Mouse (Mus musculus) hindbrain, embryonic 16.5 days (tissue): ENCODE measurements at regions not wholly inside any gene's neighbourhood (a gene's known extent, or its start where the extent isn't known, plus 50 kb on each side); places are given as distances from the start of the nearest gene placed in this dataset.
A peak's percentile ranks its signal among the peaks of the same experiment; 100 is the strongest.

Source experiments
- ATAC-seq: fragments of 200-750 bp; cut with Nextera tagmentation; 2 replicates; pipeline ENCODE4 v1.8.0; 2017; ENCODE audit warnings: moderate TSS enrichment, moderate library complexity
- H3K27ac ChIP-seq: fragments of 300-500 bp; sonication (generic); 2 replicates; pipeline ENCODE4 v1.5.1; 2014; ENCODE audit warnings: low read depth, mild to moderate bottlenecking, control low read depth, low read length, moderate library complexity
- H3K27me3 ChIP-seq: fragments of 300-500 bp; sonication (generic); replicated peaks from 2 replicates; pipeline ENCODE4 v1.6.1; 2014; ENCODE audit warnings: low read length; ENCODE audit not compliant: control insufficient read depth, insufficient read depth
- H3K36me3 ChIP-seq: fragments of 300-500 bp; sonication (generic); 2 replicates; pipeline ENCODE4 v1.6.1; 2014; ENCODE audit warnings: mild to moderate bottlenecking, low read length, moderate library complexity, mixed read lengths; ENCODE audit not compliant: control insufficient read depth, insufficient read depth
- H3K4me1 ChIP-seq: fragments of 300-500 bp; sonication (generic); 2 replicates; pipeline ENCODE4 v1.6.1; 2014; ENCODE audit warnings: low read depth, low read length; ENCODE audit not compliant: control insufficient read depth, insufficient read depth
- H3K4me2 ChIP-seq: fragments of 300-500 bp; sonication (generic); 2 replicates; pipeline ENCODE4 v1.6.1; 2014; ENCODE audit warnings: mild to moderate bottlenecking, low read length, control low read depth, moderate library complexity
- H3K4me3 ChIP-seq: fragments of 300-500 bp; sonication (generic); 2 replicates; pipeline ENCODE4 v1.5.1; 2014; ENCODE audit warnings: mild to moderate bottlenecking, low read length, control low read depth, moderate library complexity
- H3K9ac ChIP-seq: fragments of 300-500 bp; sonication (generic); 2 replicates; pipeline ENCODE4 v1.6.1; 2014; ENCODE audit warnings: low read depth, mild to moderate bottlenecking, control low read depth, low read length, moderate library complexity
- H3K9me3 ChIP-seq: fragments of 300-500 bp; sonication (generic); 2 replicates; pipeline ENCODE4 v1.6.1; 2014; ENCODE audit warnings: mild to moderate bottlenecking, low read length, moderate library complexity; ENCODE audit not compliant: control insufficient read depth
- WGBS: fragments of 180-500 bp; shearing (Covaris S2); extraction: QIAGEN DNeasy Blood & Tissue Kit; methylation state at CpG from one replicate; pipeline ENCODE4 v1.1.7; 2014; 5-methylcytosine and 5-hydroxymethylcytosine counted together

DNA sequence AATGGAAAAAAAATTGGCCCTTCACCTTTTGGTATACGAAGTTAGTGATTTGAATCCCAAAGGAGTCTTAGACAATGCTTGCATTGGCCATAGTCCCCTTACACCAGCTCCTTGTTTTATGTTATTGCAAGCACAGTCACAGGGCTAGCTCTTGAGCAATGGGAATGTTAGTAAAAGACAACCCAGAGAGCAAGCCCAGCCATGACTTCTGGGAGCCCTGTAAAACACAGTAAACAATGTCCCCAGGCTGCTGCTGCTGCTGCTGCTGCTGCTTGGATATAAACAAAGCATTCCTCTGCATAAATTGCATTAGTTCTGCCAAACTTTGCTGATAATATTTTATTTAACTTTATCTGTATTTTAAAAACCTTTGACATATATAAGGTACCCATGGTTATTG, 334.0 kb downstream of the Med10 start:
- Histone ChIP-seq H3K4me3 (no peak overlapping the region), H3K4me1 (no peaks in the 10 kb centered on the region), H3K4me2 (no peak overlapping the region), H3K27ac (no peak overlapping the region), H3K27me3 (no peaks in the 10 kb centered on the region), H3K36me3 (no peaks in the 10 kb centered on the region), H3K9me3 (no peaks in the 10 kb centered on the region), H3K9ac (no peak overlapping the region)
- no peak for ATAC-seq
- WGBS = 67% methylated on average over 1 of the region's 1 CpGs

DNA sequence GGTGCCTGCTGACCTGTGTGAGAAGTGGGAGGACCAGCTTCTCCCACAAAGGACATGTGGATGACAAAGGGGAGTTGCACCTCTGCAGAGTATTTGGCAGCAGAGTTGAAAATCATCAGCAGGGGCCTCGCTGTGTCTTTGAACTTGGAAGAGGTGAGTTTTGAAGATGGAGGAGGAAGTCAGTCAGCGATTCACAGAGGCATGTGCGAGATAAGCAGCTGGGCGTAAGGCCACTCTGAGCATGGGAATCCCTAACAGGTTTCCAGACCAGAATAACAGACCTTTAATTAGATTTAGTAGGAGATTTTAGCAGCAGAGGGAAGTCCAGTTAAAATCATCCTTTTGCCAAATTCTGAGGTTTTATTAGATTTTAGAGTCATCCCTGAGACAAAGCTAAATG, 342.3 kb downstream of the Med10 start:
- 88% methylated on average over 4 of the region's 4 CpGs for WGBS
- H3K27me3 ChIP-seq = no peaks in the 10 kb centered on the region
- no peak overlapping the region for H3K9ac ChIP-seq
- H3K4me2 ChIP-seq = no peak overlapping the region
- H3K9me3 ChIP-seq = no peaks in the 10 kb centered on the region
- H3K4me3 ChIP-seq = no peak overlapping the region
- ATAC-seq = no peak
- peaks cover 5% of the 10 kb centered on the region; the same call in 1 of the 2 replicates for H3K4me1 ChIP-seq
- H3K36me3 ChIP-seq = no peaks in the 10 kb centered on the region
- H3K27ac ChIP-seq = no peak overlapping the region

DNA sequence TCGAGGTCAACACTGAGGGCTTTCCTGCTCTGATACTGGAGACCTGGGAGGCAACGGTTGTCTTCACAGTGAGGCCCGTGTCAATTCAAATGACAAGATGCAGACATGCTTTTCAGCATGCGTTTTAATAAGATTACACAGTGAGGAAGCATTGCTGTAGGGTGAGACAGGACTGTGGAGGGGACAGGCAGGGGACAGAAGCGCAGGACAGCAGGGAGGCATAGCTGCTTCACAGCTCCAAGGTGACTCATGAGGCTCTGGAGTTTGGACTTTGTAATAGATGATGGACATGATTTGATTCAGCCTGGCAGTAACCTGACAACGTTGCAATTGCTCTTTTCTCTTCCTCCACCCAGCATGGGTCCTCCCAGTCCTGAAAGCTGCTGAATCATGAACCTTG, 343.3 kb downstream of the Med10 start:
- H3K9ac ChIP-seq = no peak overlapping the region
- no peaks in the 10 kb centered on the region for H3K36me3 ChIP-seq
- no peak overlapping the region for H3K4me3 ChIP-seq
- WGBS = 42% methylated on average over 6 of the region's 6 CpGs
- no peaks in the 10 kb centered on the region for H3K9me3 ChIP-seq
- no peak for ATAC-seq
- no peaks in the 10 kb centered on the region for H3K27me3 ChIP-seq
- H3K27ac ChIP-seq = no peak overlapping the region
- peaks cover 11% of the 10 kb centered on the region for H3K4me1 ChIP-seq
- no peak overlapping the region for H3K4me2 ChIP-seq

DNA sequence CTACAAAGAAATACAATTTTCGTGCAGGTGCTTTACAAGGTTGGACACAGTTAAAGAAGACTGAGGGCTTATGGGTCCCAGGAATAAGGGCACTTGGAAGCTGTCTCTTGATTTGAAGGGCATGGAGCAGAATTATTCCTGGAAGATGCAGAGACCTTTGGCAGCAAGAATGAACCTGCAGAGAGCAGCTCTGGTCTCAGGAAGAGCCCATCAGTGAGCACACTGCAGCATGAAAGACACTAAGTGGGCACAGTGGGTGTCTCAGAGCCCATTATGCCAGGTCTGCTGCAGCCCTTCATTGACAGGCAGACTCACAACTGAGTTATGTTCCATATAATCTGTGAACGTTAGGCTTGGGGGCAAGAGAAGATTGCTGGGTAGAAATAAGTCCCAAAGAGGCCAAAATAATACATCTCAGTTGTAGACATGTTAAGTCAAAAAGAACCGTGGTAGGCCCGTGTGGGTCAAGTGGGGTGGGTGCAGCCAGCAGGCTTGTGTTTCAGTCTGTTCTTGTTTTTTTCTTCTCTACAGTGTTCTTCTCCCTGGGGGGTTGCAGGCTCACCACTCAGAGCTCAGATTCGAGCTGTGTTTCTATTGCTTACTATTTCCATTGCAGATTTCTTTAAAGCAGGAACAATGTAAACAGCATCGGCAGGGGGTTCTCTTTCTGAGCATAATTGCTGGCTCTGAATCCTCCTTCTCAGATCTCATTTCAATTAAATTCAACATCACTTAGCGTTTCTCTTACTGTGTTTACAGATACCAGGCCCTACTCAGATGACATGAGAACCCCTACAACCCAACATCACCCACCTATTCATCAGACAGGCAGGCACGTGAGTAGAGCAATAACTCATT, 347.1 kb downstream of the Med10 start:
- Histone ChIP-seq H3K4me1 (peaks cover 11% of the 10 kb centered on the region), H3K4me3 (no peak overlapping the region), H3K9me3 (no peaks in the 10 kb centered on the region), H3K27me3 (no peaks in the 10 kb centered on the region), H3K4me2 (no peak overlapping the region), H3K36me3 (no peaks in the 10 kb centered on the region), H3K27ac (no peak overlapping the region), H3K9ac (no peak overlapping the region)
- 16% methylated on average over 8 of the region's 8 CpGs for WGBS
- ATAC-seq = 0 out of 2 replicates have a peak, but pooled peaks have one; percentile 24

DNA sequence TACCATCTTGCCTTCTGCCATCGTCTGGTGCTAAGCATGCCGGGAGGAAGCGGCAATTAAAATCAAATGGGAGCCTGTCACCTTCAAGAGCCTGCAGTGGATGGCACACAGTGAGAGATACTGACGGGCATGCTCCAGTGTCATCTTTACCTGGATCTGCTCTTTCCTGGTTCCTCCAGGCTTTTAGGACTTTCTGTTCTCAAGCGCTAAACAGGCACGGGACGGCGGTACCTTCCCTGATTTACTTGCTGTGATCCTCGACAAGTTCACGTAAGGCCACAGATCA, 347.6 kb downstream of the Med10 start:
- Histone ChIP-seq H3K27me3 (no peaks in the 10 kb centered on the region), H3K4me2 (no peak overlapping the region), H3K4me3 (no peak overlapping the region), H3K9me3 (no peaks in the 10 kb centered on the region), H3K9ac (no peak overlapping the region), H3K36me3 (no peaks in the 10 kb centered on the region), H3K4me1 (peaks cover 11% of the 10 kb centered on the region), H3K27ac (no peak overlapping the region)
- no peak for ATAC-seq
- WGBS = 35% methylated on average over 10 of the region's 10 CpGs

DNA sequence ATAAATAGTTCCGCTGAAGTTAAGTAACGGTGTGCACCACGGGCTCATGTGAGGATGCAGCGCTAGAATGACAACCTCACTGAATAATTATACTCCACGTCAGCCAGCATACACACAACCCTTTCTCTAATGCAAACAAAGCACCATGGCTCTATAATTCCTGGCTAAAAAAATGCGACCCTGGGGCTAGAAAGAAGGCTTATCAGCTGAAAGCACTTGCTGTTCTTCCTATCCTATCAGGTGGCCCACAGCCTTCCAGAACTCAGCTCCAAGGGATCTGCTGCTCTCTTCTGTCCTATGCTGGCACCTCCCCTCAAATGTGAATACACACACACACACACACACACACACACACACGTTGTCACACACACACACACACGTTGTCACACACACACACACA, 350.9 kb downstream of the Med10 start:
- no peak overlapping the region for H3K4me2 ChIP-seq
- H3K9ac ChIP-seq = no peak overlapping the region
- no peaks in the 10 kb centered on the region for H3K36me3 ChIP-seq
- 59% methylated on average over 8 of the region's 8 CpGs for WGBS
- H3K4me1 ChIP-seq = peaks cover 11% of the 10 kb centered on the region
- no peaks in the 10 kb centered on the region for H3K9me3 ChIP-seq
- no peak for ATAC-seq
- H3K4me3 ChIP-seq = no peak overlapping the region
- H3K27ac ChIP-seq = no peak overlapping the region
- H3K27me3 ChIP-seq = no peaks in the 10 kb centered on the region

DNA sequence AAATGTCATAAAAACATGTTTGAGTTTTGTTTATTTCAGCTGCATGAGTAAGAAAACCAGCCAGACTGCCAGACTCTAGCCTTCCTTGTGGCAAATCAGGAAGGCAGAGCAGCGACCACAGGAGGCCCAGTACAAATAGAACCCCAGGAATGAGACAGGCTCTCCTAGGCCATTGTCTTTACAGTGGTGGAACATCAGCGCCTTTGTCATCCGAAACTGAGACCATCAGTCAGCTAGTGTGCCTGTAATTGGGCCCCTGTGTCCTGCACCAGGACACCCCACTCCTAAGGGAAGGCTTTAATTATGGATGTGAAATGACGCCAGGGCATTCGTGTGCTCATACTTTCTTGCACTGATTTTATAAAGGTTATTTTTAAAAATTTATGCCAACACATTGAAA, 353.4 kb downstream of the Med10 start:
- no peaks in the 10 kb centered on the region for H3K4me1 ChIP-seq
- no peaks in the 10 kb centered on the region for H3K27me3 ChIP-seq
- no peak overlapping the region for H3K27ac ChIP-seq
- no peak for ATAC-seq
- H3K9ac ChIP-seq = no peak overlapping the region
- no peaks in the 10 kb centered on the region for H3K36me3 ChIP-seq
- H3K9me3 ChIP-seq = no peaks in the 10 kb centered on the region
- no peak overlapping the region for H3K4me3 ChIP-seq
- H3K4me2 ChIP-seq = no peak overlapping the region
- WGBS = 38% methylated on average over 5 of the region's 5 CpGs

DNA sequence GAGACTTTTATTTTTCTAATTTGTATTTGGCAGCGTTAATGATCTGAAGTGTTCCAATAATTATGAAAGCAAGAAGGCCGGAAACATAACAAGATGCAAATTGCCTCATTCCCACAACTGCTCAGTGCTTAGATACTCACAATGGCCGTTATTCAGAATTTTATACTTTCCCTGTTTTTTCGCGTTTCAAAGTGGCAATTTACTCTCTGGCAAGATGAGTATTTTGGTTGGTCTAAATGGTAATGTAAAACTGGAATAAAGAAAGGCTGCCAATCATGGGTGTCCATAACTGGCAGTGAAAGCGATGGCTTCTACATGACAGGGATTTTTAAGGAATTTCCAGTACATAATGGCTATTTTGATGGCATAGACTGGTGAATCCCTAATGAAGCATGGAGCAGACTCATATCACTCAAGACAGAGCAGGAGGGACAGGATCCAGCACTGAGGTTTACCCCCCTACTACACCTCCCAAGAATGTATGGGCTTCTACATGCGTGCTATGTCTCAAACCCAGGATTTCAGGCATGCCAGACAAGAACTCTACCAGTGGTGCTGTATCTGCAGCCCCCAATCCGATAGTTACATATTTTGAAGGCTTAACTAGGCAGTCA, 354.9 kb downstream of the Med10 start:
- no peak for ATAC-seq
- Histone ChIP-seq H3K4me1 (no peaks in the 10 kb centered on the region), H3K4me2 (no peak overlapping the region), H3K27me3 (no peaks in the 10 kb centered on the region), H3K4me3 (no peak overlapping the region), H3K9me3 (no peaks in the 10 kb centered on the region), H3K36me3 (no peaks in the 10 kb centered on the region), H3K9ac (no peak overlapping the region), H3K27ac (0 out of 2 replicates have a peak overlapping the region, but pooled peaks have one; percentile 29)
- 79% methylated on average over 8 of the region's 8 CpGs for WGBS

DNA sequence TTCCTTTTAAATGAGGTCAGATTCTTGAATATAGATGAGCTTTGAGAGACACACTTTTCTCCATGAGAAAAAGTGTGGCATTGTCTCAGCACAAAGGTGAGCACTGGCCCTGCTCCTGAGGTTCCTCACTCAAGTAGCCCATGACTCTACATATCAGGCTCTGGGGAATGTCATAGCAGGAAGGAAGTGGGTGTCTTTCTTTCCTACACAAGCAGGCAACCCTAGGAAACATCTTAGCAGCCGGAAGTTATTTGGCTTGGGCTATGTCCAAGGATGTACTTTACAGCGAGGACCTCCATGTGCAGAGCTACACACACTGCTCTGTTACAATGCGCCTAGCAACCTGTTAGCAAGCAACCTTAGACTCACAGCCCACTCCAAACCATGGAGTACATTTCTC, 356.9 kb downstream of the Med10 start:
- no peak overlapping the region for H3K9ac ChIP-seq
- no peaks in the 10 kb centered on the region for H3K27me3 ChIP-seq
- WGBS = 68% methylated on average over 3 of the region's 3 CpGs
- no peaks in the 10 kb centered on the region for H3K36me3 ChIP-seq
- no peak for ATAC-seq
- no peak overlapping the region for H3K27ac ChIP-seq
- no peak overlapping the region for H3K4me2 ChIP-seq
- H3K4me3 ChIP-seq = no peak overlapping the region
- no peaks in the 10 kb centered on the region for H3K4me1 ChIP-seq
- no peaks in the 10 kb centered on the region for H3K9me3 ChIP-seq
